Mouse (Mus musculus) neural tube, embryonic 13.5 days (tissue): ENCODE measurements around the gene Olfr1368. TPM values are rescaled to one million over a fixed set of nuclear protein-coding genes. Genes with fewer than 3 reads are reported as not detected.
"Not testable (repeated sequence)": the region's sequence is repeated elsewhere in the genome, so short reads cannot be mapped to it uniquely, and the experiment has no call there.

Source experiments
- ATAC-seq: fragments of 200-750 bp; cut with Nextera tagmentation; 2 replicates; pipeline ENCODE4 v1.8.0; 2017; ENCODE audit warnings: low read depth, mild to moderate bottlenecking, moderate TSS enrichment, moderate library complexity
- H3K27ac ChIP-seq: fragments of 300-500 bp; sonication (generic); replicated peaks from 2 replicates; pipeline ENCODE4 v1.5.1; 2015; ENCODE audit warnings: moderate library complexity, mild to moderate bottlenecking, inconsistent platforms
- H3K27me3 ChIP-seq: fragments of 300-500 bp; sonication (generic); 2 replicates; pipeline ENCODE4 v1.6.1; 2015; ENCODE audit warnings: mild to moderate bottlenecking, inconsistent platforms
- H3K36me3 ChIP-seq: fragments of 300-500 bp; sonication (generic); 2 replicates; pipeline ENCODE4 v1.6.1; 2015; ENCODE audit warnings: mild to moderate bottlenecking, inconsistent platforms
- H3K4me1 ChIP-seq: fragments of 300-500 bp; sonication (generic); replicated peaks from 2 replicates; pipeline ENCODE4 v1.6.1; 2015; ENCODE audit warnings: inconsistent platforms
- H3K4me2 ChIP-seq: fragments of 300-500 bp; sonication (generic); 2 replicates; pipeline ENCODE4 v1.6.1; 2015; ENCODE audit warnings: inconsistent platforms, mild to moderate bottlenecking, moderate library complexity
- H3K4me3 ChIP-seq: fragments of 300-500 bp; sonication (generic); 2 replicates; pipeline ENCODE4 v1.5.1; 2015; ENCODE audit warnings: mild to moderate bottlenecking, inconsistent platforms
- H3K9ac ChIP-seq: fragments of 300-500 bp; sonication (generic); 2 replicates; pipeline ENCODE4 v1.6.1; 2015; ENCODE audit warnings: moderate library complexity, mild to moderate bottlenecking, inconsistent platforms
- H3K9me3 ChIP-seq: fragments of 300-500 bp; sonication (generic); 2 replicates; pipeline ENCODE4 v1.6.1; 2016; ENCODE audit warnings: inconsistent platforms
- WGBS: fragments of 180-500 bp; shearing (Covaris S2); methylation state at CpG from one replicate; pipeline ENCODE4 v1.1.7; 2015; 5-methylcytosine and 5-hydroxymethylcytosine counted together
- polyA plus RNA-seq: library from polyadenylated mRNA; unstranded; fragments of >200 nt; fragmentation: Nextera tagmentation; extraction: Ambion mirVana; gene quantifications from 2 replicates; pipeline ENCODE4 v1.2.1, GENCODE M21; 2015

Olfr1368 gene
- polyA plus RNA-seq, 1 experiment from 2014 or later = not detected

DNA sequence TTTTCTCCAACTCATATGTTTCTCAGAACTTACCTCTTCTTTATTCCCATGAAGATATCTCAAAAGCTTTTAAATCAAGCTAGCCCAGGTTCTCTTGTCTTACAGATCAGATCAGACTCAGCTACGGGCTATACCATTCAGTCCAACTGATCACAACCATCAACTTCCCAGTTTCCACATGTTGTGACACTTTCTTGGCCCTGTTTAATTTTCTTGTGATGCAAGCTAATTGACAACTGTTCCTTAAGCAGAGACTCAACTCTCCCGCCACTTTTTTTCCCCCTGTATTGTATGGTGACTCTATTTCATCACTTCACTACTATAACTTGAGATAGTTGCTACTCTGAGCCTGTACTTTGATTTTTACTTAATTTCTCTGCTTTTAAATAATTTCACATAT lies 15.9 kb upstream of the Olfr1368 start:
- no peak overlapping the region for H3K9ac ChIP-seq
- H3K4me2 ChIP-seq = peak overlapping the region; percentile 76
- no peak overlapping the region for H3K27ac ChIP-seq
- 0 out of 2 replicates have a peak, but pooled peaks cover 3% of the 10 kb centered on the region for H3K27me3 ChIP-seq
- 47% methylated on average over 2 of the region's 2 CpGs for WGBS
- H3K36me3 ChIP-seq = no peaks in the 10 kb centered on the region
- H3K4me1 ChIP-seq = peaks cover 19% of the 10 kb centered on the region
- no peak for ATAC-seq
- no peaks in the 10 kb centered on the region for H3K9me3 ChIP-seq
- H3K4me3 ChIP-seq = peak overlapping the region; percentile 66

DNA sequence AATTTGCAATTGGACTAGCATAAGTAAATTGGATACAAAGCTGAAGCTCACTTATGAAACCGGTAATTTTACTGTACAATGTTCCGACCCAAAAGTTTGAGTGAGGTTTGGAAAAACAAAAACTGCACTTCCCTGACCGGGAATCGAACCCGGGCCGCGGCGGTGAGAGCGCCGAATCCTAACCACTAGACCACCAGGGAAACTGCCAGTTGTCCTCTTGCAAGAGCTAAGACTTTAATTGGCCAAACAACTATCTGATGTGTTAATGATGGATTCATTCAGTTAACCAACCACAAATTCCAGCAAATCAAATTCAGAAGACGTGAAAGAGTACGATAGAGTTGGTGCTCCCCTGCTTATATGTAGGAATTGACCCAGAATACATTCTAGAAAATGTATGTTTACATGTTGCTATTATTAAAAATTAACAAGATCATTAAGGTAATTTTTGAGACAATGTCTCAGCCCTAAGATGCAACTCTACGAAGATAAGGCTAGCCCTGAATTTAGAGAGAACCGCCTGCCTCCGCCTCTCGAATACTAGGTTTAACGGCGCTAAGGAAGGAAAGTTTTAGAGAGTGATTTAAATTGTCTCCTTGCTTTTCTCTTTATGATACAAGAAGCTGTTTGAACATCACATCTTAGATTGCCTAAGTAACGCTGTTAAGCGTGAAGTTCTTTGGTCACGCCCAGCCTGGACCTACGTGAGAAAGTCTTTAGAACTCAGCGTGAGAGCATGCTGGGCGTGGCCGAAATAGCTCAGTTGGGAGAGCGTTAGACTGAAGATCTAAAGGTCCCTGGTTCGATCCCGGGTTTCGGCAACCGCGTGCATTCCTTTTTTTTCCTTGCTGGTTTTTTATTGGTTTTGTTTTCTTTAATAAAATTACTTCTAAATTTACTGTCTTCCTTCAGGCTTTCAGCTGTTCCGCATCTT lies 15.3 kb upstream of the Olfr1368 start:
- peak overlapping the region; percentile 66 for H3K4me3 ChIP-seq

DNA sequence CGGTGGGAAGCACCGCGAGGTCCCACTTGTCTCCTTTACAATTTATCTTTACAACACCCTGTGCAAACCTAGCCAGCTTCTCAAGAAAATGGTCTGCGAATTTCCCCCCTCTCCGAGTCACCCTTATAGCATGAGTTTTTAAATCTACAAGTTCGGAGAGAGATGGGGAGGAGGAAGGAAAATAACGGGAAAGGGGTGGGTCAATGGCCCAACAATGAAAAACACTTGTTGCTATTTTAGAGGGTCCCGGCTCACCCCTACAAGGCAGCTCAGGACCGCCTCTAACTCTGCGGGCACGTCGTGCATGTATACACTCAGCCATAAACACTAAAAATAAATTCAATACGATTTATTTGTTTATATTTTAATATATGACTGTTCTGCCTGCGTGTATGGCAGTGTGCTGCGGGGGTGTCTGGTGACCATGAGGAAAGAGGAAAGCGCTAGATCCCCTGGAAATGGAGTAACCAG lies 14.4 kb upstream of the Olfr1368 start:
- Histone ChIP-seq H3K4me1 (peaks cover 19% of the 10 kb centered on the region), H3K9me3 (no peaks in the 10 kb centered on the region), H3K27me3 (0 out of 2 replicates have a peak, but pooled peaks cover 3% of the 10 kb centered on the region), H3K27ac (no peak overlapping the region), H3K36me3 (no peaks in the 10 kb centered on the region), H3K4me3 (peak overlapping the region; percentile 66), H3K4me2 (peak overlapping the region; percentile 76), H3K9ac (peak overlapping the region; percentile 72)
- WGBS = 1% methylated on average over 16 of the region's 16 CpGs
- ATAC-seq = peak; percentile 23; the same call in 1 of the 2 replicates

More for the DNA sequence above, 15.3 kb upstream of the Olfr1368 start:
- Histone ChIP-seq H3K9me3 (no peaks in the 10 kb centered on the region), H3K4me2 (peak overlapping the region; percentile 76), H3K27ac (0 out of 2 replicates have a peak overlapping the region, but pooled peaks have one; percentile 38), H3K36me3 (no peaks in the 10 kb centered on the region), H3K27me3 (0 out of 2 replicates have a peak, but pooled peaks cover 3% of the 10 kb centered on the region), H3K4me1 (peaks cover 19% of the 10 kb centered on the region), H3K9ac (peak overlapping the region; percentile 61)
- ATAC-seq = peak; percentile 86
- WGBS = under 1% methylated on average over 32 of the region's 32 CpGs

DNA sequence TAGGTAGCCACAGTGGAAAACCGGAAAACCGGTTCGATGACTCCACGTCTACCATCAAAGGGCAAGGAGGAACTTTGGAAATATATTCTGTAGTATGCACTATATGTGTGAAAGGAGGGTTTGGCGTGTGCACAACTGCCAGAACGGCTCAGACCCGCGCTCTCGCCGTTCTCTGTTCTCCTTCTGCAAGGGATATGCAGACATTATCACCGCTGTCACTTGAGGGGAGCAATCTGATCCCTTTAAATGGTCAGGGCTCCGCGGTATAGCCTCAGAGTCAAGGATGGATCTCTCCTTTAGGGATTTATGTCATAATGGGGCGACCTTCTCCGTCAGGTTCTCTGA lies 13.8 kb upstream of the Olfr1368 start:
- peak; percentile 20; the same call in 1 of the 2 replicates for ATAC-seq
- Histone ChIP-seq H3K27me3 (0 out of 2 replicates have a peak, but pooled peaks cover 3% of the 10 kb centered on the region), H3K4me2 (peak overlapping the region; percentile 76), H3K36me3 (no peaks in the 10 kb centered on the region), H3K4me3 (peak overlapping the region; percentile 66), H3K9ac (peak overlapping the region; percentile 72), H3K9me3 (no peaks in the 10 kb centered on the region), H3K4me1 (peaks cover 19% of the 10 kb centered on the region), H3K27ac (no peak overlapping the region)
- 0% methylated on average over 15 of the region's 15 CpGs for WGBS

DNA sequence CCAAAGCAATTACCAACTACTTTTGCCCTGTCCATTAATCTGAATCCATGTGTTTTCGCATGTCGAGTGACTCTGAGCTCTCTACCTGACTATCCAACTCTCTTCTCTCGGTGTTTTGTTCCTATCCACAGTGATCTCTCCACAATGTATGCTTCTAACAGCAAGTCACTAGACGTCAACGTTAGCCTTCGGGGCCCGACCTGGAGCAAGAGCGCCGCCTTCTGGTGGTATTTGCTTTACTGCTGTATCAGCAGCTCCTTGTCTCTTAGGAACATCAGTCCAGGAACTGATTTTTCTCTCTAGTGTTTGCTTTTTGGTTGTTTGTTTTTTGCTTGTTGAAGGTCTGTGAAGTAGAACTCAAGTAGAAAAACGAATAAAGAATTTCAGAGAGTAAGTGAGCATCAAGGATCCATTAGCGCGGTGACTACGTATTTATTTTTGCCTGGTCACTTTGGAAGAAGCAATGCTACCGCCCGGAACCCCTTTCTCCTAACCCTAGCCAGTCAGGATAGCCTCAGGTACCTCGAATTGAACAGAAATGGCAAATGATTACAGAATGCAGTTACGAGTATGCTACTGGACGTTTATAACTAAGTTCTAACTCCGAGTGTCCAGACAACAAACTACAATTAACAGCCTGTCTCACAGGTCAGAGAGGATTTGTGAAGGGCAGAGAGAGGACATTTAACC lies 13.3 kb upstream of the Olfr1368 start:
- Histone ChIP-seq H3K4me1 (peaks cover 19% of the 10 kb centered on the region), H3K27me3 (0 out of 2 replicates have a peak, but pooled peaks cover 3% of the 10 kb centered on the region), H3K36me3 (no peaks in the 10 kb centered on the region), H3K4me2 (peak overlapping the region; percentile 76), H3K27ac (no peak overlapping the region), H3K4me3 (peak overlapping the region; percentile 66), H3K9ac (peak overlapping the region; percentile 72), H3K9me3 (no peaks in the 10 kb centered on the region)
- peak; percentile 36 for ATAC-seq
- under 1% methylated on average over 19 of the region's 19 CpGs for WGBS

DNA sequence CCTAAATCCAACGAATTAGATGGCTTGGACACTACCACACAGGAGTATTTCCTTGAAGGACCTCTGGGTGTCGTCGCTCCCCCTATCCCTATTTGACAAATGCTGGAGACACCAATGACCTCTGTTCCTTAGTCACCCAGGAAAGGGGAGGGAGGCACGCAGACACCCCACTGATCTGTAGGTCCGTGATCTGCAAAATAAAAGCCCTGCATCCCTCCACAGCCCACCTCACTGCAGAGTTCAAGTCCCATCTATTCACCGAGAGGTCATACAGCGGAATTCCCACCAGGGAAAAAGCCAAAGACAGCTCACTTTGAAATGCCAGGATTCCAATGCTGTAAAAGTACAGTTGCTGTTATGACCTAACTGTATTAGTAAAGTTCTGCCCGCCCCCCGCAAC lies 12.4 kb upstream of the Olfr1368 start:
- H3K4me2 ChIP-seq = peak overlapping the region; percentile 76
- ATAC-seq = no peak
- H3K27ac ChIP-seq = no peak overlapping the region
- H3K9ac ChIP-seq = no peak overlapping the region
- WGBS = 7% methylated on average over 9 of the region's 9 CpGs
- H3K4me3 ChIP-seq = no peak overlapping the region; the same call in 1 of the 2 replicates
- H3K9me3 ChIP-seq = no peaks in the 10 kb centered on the region
- peaks cover 19% of the 10 kb centered on the region for H3K4me1 ChIP-seq
- 0 out of 2 replicates have a peak, but pooled peaks cover 3% of the 10 kb centered on the region for H3K27me3 ChIP-seq
- no peaks in the 10 kb centered on the region for H3K36me3 ChIP-seq

DNA sequence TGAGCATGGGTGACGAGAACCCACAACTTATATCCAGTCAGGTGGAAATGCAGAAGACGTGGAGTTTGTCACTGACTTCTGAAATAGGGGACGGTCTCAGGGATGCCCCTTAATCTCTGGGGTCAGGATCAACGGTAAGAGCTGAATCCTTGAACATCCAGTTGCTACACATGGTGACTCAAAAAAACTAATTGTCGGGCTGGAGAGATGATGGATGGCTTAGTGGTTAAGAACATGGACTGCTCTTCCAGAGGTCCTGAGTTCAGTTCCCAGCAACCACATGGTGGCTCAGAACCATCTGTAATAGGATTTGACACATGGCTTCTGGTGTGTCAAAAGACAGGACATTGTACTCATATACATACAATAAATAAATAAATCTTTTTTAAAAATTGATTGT lies 10.2 kb upstream of the Olfr1368 start:
- Histone ChIP-seq H3K4me2 (no peak overlapping the region), H3K9ac (no peak overlapping the region), H3K27me3 (0 out of 2 replicates have a peak, but pooled peaks cover 3% of the 10 kb centered on the region), H3K36me3 (no peaks in the 10 kb centered on the region), H3K4me3 (no peak overlapping the region), H3K9me3 (no peaks in the 10 kb centered on the region), H3K27ac (no peak overlapping the region), H3K4me1 (peaks cover 16% of the 10 kb centered on the region)
- ATAC-seq = no peak
- WGBS = 86% methylated on average over 5 of the region's 5 CpGs

DNA sequence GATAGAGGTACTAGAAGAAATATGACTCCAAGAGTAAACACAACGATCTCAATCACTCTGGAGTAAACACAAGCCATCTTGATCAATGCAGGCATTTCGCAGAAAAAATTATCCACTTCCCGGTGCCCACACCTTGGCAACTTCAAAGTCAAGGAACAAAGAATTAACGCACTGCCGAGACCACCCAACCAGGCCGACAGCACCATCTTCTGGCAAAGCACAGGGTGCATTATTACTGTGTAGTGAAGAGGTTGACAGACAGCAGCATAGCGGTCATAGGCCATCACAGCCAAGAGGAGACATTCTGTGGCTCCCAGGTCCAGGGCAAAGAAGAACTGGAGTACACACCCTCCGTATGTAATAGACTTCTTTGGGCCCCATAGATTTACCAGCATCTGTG lies 3.2 kb downstream of the Olfr1368 start:
- no peak for ATAC-seq
- Histone ChIP-seq H3K4me3 (no peak overlapping the region), H3K36me3 (no peaks in the 10 kb centered on the region), H3K9ac (no peak overlapping the region), H3K4me2 (no peak overlapping the region), H3K27me3 (no peaks in the 10 kb centered on the region), H3K27ac (no peak overlapping the region), H3K9me3 (no peaks in the 10 kb centered on the region), H3K4me1 (no peaks in the 10 kb centered on the region)
- 50% methylated on average over 8 of the region's 8 CpGs for WGBS

DNA sequence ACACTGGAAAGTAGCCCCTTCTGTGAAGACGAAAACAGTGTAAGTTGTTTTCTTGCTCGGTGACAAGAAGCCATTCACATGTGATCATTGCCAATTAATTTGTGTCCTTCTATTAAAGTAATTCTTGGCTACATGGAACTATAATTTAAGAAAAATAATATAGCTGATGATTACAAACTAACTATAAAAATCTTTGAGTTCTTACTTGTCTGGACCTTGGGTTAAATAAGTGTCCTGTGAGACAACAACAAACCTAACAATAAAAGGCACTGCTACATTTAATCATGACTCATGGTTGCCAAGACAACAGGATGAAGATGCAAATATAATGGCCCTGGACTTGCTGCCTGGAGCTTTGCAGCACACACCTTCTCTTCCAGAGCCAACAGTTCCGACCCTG lies 16.3 kb downstream of the Olfr1368 start, which contains the start of gene Olfr263:
Gene Olfr263 (plus strand): TSS at position 301 of the 400 bp plus-strand sequence.
- not testable (repeated sequence) for H3K9ac ChIP-seq, H3K36me3 ChIP-seq, H3K27me3 ChIP-seq, H3K4me2 ChIP-seq, H3K4me1 ChIP-seq, H3K4me3 ChIP-seq, H3K9me3 ChIP-seq, H3K27ac ChIP-seq, ATAC-seq
- WGBS = 80% methylated on average over 3 of the region's 3 CpGs

DNA sequence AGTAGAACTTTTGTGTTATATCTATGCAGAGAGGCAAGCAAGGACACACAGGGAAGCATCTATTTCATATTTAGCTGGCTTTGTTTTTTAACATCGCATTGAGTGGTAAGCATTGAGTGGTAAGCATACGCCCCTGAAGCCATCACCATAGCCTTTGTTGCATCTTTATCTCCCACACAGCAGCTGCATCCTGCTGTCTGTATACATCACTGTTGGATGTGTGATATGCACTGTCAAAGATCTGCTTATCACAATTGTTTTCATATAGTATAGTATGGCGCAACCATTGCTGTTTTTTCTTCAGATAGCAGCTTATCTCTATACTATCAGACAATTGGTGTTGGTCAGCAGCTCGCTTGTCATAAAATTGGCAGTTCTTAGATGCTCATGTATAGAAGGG lies 31.5 kb downstream of the Olfr1368 start:
- Histone ChIP-seq H3K27me3 (no peaks in the 10 kb centered on the region), H3K4me2 (no peak overlapping the region)

DNA sequence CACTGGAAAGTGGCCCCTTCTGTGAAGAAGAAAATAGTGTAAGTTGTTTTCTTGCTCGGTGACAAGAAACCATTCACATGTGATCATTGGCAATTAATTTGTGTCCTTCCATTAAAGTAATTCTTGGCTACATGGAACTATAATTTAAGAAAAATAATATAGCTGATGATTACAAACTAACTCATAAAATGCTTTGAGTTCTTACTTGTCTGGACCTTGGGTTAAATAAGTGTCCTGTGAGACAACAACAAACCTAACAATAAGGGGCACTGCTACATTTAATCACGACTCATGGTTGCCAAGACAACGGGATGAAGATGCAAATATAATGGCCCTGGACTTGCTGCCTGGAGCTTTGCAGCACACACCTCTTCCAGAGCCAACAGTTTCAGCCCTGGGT lies 34.5 kb downstream of the Olfr1368 start, which contains the start of gene Olfr1369-ps1:
Gene Olfr1369-ps1 (plus strand): TSS at position 301 of the 400 bp plus-strand sequence.
- WGBS = 67% methylated on average over 3 of the region's 3 CpGs
- not testable (repeated sequence) for H3K4me1 ChIP-seq, H3K9ac ChIP-seq

More for the DNA sequence above, 31.5 kb downstream of the Olfr1368 start:
- H3K4me3 ChIP-seq = no peak overlapping the region
- H3K36me3 ChIP-seq = no peaks in the 10 kb centered on the region
- no peaks in the 10 kb centered on the region for H3K4me1 ChIP-seq
- no peak for ATAC-seq
- no peak overlapping the region for H3K27ac ChIP-seq
- WGBS = 91% methylated on average over 4 of the region's 4 CpGs
- H3K9ac ChIP-seq = no peak overlapping the region
- no peaks in the 10 kb centered on the region for H3K9me3 ChIP-seq

DNA sequence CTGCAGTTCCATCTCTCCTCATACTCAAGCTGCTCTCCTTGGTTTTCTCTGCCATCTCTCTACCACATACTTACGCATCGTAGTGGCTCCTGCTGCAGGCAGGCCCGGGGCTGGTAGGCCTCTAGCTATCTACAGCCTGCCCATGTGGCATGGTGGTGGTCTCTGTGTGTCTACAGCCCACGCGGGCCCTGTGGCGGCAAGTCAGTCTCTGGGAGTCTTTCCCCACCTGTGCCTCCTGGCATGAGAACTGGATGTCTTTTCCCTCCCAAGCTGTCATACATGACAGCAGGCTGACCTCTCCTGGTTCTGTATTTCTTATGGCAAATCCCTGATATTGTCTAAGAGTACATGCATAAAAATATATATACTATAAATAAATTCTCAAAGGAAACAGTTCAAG lies 35.2 kb downstream of the Olfr1368 start:
- whole genome bisulfite sequencing = 96% methylated on average over 6 of the region's 6 CpGs
- Histone ChIP-seq H3K4me1 (no peaks in the 10 kb centered on the region), H3K9me3 (no peaks in the 10 kb centered on the region), H3K27ac (no peak overlapping the region), H3K9ac (no peak overlapping the region), H3K36me3 (no peaks in the 10 kb centered on the region), H3K4me3 (no peak overlapping the region), H3K4me2 (no peak overlapping the region), H3K27me3 (no peaks in the 10 kb centered on the region)
- ATAC-seq = no peak

More for the DNA sequence above, 34.5 kb downstream of the Olfr1368 start, which contains the start of gene Olfr1369-ps1:
- not testable (repeated sequence) for H3K4me2 ChIP-seq, ATAC-seq, H3K9me3 ChIP-seq, H3K27me3 ChIP-seq, H3K36me3 ChIP-seq, H3K4me3 ChIP-seq, H3K27ac ChIP-seq
